Mouse (Mus musculus) kidney, postnatal 25 days (tissue): ENCODE measurements at regions not wholly inside any gene's neighbourhood (a gene's known extent, or its start where the extent isn't known, plus 50 kb on each side); places are given as distances from the start of the nearest gene placed in this dataset.
A peak's percentile ranks its signal among the peaks of the same experiment; 100 is the strongest.

ENCODE experiments used
- DNase-seq, 2 experiments: peaks; one replicate each; pipeline ENCODE4 v3.0.0; 2021; ENCODE audit warnings: mixed read lengths in 2 of 2

DNA sequence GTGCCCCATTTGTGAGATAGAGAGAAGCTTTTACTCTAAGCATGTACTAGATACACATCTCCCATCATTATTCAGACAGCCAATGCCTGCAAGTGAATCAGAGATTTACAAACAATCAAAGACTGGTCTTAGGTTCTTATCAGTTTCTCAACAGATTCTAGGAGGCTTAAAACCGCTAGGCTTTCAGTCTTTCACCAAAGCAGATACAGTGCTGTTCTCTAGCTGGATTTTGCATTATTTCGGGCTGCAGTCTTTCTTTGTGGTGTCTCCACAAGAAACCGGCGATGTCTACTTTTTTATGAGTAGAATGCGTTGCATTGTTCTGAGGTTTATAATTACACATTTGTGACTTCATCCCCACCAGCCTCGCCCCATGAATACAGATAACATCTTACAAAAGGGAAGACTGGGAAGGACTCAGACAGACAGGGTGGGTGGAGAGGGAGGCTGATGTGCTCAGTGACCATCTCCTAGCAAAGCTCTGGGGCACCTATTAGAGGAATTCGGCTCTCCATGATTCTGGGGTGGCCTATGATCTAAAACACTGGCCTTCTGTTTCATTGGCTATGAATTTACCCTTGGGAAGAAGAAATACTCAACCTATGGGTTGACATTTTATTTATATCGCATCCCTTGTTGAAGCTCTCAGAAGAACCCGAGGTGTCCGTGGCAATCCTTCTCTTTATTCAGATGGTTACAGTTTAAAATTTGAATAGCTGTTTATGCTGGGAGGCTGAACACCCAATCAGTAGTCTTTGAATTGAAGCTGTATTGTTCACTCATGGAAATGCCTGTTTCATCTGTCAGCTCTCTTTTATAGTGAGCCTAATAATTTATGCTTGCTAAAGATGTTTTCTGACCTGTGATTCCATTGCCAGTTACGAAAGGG lies 343.8 kb downstream of the Tmem161b start:
- no peak for DNase-seq

GRCm38 (mm10) chr13:84566533-84566832 lies 344.4 kb downstream of the Tmem161b start:
- DNase-seq = no peak

DNA sequence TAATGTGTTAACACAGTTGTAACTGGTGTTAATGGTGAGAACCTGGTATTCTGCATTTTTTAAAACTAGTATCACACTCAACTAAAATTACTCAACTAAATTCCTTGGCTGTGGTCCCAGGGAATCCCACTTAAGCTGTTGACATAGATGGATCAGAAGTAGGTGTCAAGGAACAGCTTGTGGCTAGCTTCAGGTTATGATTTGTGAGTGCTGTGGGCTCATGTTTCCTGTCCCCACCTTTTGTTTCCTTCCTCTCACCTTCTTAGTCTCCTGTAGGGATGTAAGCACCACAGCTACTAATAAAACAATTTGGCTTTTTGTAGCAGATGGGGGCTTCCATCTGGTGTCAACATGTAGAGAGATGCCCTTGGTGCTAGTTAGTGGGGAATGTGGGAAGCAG lies 347.3 kb downstream of the Tmem161b start:
- DNase-seq = no peak

GRCm38 (mm10) chr13:84570206-84570605 lies 348.1 kb downstream of the Tmem161b start:
- no peak for DNase-seq

GRCm38 (mm10) chr13:84570984-84571844 lies 349.1 kb downstream of the Tmem161b start:
- no peak for DNase-seq

GRCm38 (mm10) chr13:84571845-84572193 lies 349.7 kb downstream of the Tmem161b start:
- no peak for DNase-seq

- no peak for DNase-seq
Observed at GRCm38 (mm10) chr13:84572231-84572630, 350.1 kb downstream of the Tmem161b start.

DNA sequence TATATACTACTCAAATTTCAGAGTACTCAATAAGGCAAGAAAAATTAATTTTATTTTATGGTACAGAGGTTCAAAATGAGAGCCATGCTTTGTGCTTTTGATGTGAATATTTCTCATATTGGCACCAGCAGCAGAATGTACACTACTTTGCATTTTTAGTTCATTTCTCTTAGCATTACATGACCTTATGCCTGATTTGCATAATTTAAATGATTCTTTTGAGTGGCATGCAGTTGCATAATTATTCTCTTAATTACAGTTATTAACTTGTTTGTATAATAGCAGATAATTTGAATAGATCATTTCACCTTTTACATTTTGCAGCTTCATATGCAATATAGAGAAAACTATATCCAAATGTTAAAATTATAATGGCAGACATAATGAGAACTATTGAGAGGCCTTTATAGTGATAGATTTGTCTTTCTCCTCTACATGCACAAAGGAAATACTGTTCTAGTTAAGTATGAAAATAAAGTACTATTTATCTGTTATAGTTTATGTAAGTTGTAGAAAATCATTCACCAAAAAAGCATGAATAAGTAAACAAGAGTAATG lies 374.6 kb downstream of the Tmem161b start:
- DNase-seq = no peak

DNA sequence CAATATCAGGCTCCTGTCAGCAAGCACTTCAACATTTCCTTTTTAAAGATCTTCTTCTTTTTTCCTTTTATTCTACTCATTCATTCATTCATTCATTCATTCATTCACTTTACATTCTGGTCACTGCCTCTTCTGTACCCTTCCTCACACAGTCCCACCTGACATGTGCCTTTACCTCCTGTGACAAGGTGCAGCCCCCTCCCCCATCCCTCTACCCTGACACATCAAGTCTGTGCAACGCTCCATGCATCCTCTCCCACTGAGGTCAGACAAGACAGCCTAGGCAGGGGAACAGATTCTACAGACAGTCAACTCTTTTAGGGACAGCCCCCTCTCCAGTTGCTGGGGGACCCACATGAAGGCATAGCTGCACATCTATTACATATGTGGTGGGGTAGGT lies 380.5 kb downstream of the Tmem161b start:
- peak in 1 of 2 experiments; percentile 20 for DNase-seq

GRCm38 (mm10) chr13:84612497-84612896 lies 390.4 kb downstream of the Tmem161b start:
- DNase-seq = no peak

GRCm38 (mm10) chr13:84613004-84613403 lies 390.9 kb downstream of the Tmem161b start:
- DNase-seq = no peak

GRCm38 (mm10) chr13:84624691-84625090 lies 402.6 kb downstream of the Tmem161b start:
- DNase-seq = no peak

DNA sequence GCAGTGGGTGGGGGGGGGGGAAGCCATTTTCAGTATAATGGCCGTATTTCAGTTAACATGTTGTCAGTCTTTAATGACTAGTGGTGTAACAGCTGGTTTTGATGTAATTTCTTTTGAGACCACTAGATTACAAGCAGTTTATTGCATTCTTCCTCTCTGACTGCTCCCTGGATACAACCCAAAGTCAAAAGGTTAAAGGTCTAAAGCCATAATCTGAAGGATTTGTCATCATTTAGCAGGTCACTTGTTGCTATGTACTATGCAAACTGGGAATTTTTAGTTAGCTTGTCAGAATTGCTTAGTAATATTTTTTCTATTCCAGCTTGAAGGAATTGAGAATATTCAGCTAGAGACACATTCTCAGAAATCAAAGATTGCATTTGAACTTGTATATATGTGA lies 403.4 kb downstream of the Tmem161b start:
- no peak for DNase-seq

GRCm38 (mm10) chr13:84625927-84626326 lies 403.8 kb downstream of the Tmem161b start:
- DNase-seq = no peak

- DNase-seq = no peak
Observed at GRCm38 (mm10) chr13:84626397-84626796, 404.3 kb downstream of the Tmem161b start.

- no peak for DNase-seq
Observed at GRCm38 (mm10) chr13:84630686-84631085, 408.6 kb downstream of the Tmem161b start.

DNA sequence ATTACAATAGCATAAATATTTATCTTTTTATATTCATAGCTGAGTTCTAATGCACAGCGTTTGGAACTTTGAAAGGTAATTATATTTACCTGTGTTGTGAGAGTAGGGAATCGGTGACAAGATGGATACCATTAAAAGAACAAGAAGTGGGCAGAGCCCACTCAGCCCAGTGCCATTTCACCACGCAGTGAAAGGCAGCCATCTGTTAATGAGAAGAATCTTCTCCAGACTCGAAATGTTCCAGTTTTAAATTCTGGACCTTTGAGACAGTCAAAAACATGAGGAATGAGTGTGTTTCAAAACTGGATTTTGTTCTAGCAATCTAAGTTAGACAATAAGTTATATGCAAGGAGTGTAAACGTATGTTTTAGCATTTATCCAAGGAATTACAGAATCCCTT lies 410.4 kb downstream of the Tmem161b start:
- DNase-seq = no peak

- DNase-seq = no peak
Observed at GRCm38 (mm10) chr13:84636831-84637230, 414.7 kb downstream of the Tmem161b start.

- DNase-seq = no peak
Observed at GRCm38 (mm10) chr13:84637606-84638005, 415.5 kb downstream of the Tmem161b start.

- no peak for DNase-seq
Observed at GRCm38 (mm10) chr13:84638401-84638934, 416.4 kb downstream of the Tmem161b start.

DNA sequence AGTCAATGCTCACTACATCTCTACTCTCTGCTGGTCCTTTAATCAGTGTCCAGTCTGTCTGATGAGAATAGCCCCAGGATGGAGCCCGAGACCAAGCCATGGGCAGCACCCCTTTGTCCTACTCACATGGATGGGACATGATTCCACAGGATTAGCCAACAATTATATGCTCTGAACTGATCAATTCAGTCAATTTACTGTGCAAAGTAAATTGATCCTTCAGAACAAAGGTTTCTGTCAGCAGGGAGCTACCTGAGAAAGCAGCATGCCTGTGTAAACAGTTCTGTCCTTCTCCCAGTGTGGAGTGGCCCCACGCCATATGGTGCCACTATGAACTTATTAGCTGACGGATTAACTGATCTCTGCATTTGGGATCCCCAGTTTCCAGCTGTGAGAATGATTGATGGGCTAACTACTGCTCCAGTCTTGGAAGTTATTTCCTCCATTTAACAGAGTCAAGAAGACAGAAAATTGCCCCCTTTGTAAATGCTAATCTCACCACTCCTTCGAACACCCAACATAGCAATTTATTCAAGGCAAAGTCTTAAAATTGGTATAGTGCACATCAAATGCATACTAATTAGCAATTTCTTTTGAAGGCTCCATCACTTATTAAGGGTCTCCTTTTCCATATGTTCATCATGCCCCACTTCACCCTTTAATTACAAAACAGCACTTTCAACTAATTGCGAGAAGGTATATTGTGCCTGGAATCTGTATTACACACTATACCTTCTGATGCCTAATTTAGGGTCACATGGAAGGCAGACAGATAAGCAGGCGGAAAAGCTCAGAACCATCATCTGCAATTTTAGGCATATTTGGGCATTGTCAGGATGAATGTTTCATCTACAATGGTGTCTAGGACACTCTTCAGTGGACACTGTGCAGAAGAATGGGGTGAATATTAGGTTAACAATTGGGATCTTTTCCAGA lies 417.3 kb downstream of the Tmem161b start:
- no peak for DNase-seq

DNA sequence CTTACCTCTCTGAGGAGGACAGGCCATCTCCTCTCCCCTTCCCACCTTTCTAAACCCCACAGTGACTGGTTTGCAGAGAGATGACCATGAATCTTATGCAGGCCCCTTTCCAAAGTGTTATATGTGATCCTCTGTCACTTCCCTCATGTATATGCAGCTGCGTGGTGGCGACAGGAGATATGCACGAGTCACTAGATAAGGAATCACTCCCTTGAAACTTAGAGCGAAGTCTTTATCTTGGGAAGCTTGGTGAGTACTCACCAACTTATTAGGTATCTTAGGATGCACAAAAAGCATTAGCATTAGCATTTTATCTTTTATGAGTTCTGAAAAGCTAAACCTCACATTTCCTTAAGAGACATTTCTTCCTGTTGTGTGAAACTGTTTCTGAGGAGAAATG lies 421.9 kb downstream of the Tmem161b start:
- DNase-seq = no peak
